19 mouse cellular contexts compared by ENCODE assay signal in genomic region chr2:109334237-109334636, GRCm38 (mm10).
"Had no signal": no experiment of that assay in that cellular context is flagged by ENCODE, and none has a peak within 500 bp of the region (broad histone marks: within the 10 kb centered on the region; RNA-seq: fewer than 3 reads in every experiment).

No protein-coding gene starts in this region.

- H3K4me1 ChIP-seq: liver, embryonic 13.5 days; liver, embryonic 15.5 days; megakaryocyte, embryonic 14.5 days; midbrain, embryonic 13.5 days; midbrain, embryonic 15.5 days; neural tube, embryonic 12.5 days had no signal

- ATAC-seq: liver, postnatal 0 days; midbrain, embryonic 13.5 days; midbrain, embryonic 15.5 days had no signal

- H3K27ac ChIP-seq: liver, embryonic 13.5 days; liver, embryonic 15.5 days; macrophage; midbrain, embryonic 13.5 days; midbrain, embryonic 15.5 days; neural tube, embryonic 12.5 days had no signal

- H3K9me3 ChIP-seq: liver, embryonic 13.5 days; liver, embryonic 15.5 days; megakaryocyte, embryonic 14.5 days; midbrain, embryonic 13.5 days; midbrain, embryonic 15.5 days; neural tube, embryonic 12.5 days had no signal

- H3K9ac ChIP-seq: liver, embryonic 13.5 days; liver, embryonic 15.5 days; liver, postnatal 0 days; lung, embryonic 14.5 days; midbrain, embryonic 13.5 days; midbrain, embryonic 15.5 days; neural tube, embryonic 12.5 days had no signal

- H3K4me3 ChIP-seq: liver, embryonic 13.5 days; liver, embryonic 15.5 days; megakaryocyte, embryonic 14.5 days; midbrain, embryonic 13.5 days; midbrain, embryonic 15.5 days; neural tube, embryonic 12.5 days had no signal

- H3K36me3 ChIP-seq: midbrain, embryonic 15.5 days had no signal

- H3K27me3 ChIP-seq: liver, embryonic 13.5 days; liver, embryonic 15.5 days; megakaryocyte, embryonic 14.5 days; midbrain, embryonic 13.5 days; midbrain, embryonic 15.5 days; neural tube, embryonic 12.5 days had no signal

- H3K4me2 ChIP-seq: liver, embryonic 11.5 days; liver, embryonic 13.5 days; liver, embryonic 15.5 days; lung, embryonic 14.5 days; midbrain, embryonic 11.5 days; midbrain, embryonic 13.5 days; midbrain, embryonic 15.5 days; neural tube, embryonic 12.5 days had no signal

- DNase-seq: liver, embryonic 13.5 days; liver, postnatal 0 days; lung, embryonic 14.5 days; lung, postnatal 10 days; lung, postnatal 36 days; right cerebral cortex, adult 18-20 months; right cerebral cortex, postnatal 25 days; right cerebral cortex, postnatal 4 days; thymus, adult 18-20 months; thymus, postnatal 14 days; thymus, postnatal 36 days had no signal
